Comparison of ENCODE assay signal across 18 mouse cellular contexts in genomic region chr10:25151172-25151800, GRCm38 (mm10).
DNase-seq lines count a peak whose midpoint lies in the region; ATAC-seq and TF ChIP-seq lines count a peak whose summit lies in the region.
"Had no signal": no experiment of that assay in that cellular context is flagged by ENCODE, and none has a peak within 500 bp of the region (broad histone marks: within the 10 kb centered on the region; RNA-seq: fewer than 3 reads in every experiment).

No protein-coding gene starts in this region.

- no peaks in the 10 kb centered on the region for H3K36me3 ChIP-seq in heart, embryonic 10.5 days
- H3K36me3 ChIP-seq: limb, embryonic 13.5 days had no signal

- WGBS in heart, embryonic 10.5 days = 81% methylated on average over 7 of the region's 7 CpGs

- no peaks in the 10 kb centered on the region for H3K9me3 ChIP-seq in heart, embryonic 10.5 days
- H3K9me3 ChIP-seq: limb, embryonic 13.5 days had no signal

- no peak overlapping the region for H3K4me3 ChIP-seq in heart, embryonic 10.5 days
- H3K4me3 ChIP-seq in layer of hippocampus, adult 2 months = no peak overlapping the region
- H3K4me3 ChIP-seq: limb, embryonic 13.5 days had no signal

- intact Hi-C loops in heart, postnatal 10 days (cut with DNase I) = no loop called here

- peak; percentile 55 for DNase-seq in heart, embryonic 10.5 days (ENCODE audit: low spot score)
- no peak for DNase-seq in heart, postnatal 10 days
- peak; percentile 46 to 49 for DNase-seq in right cerebral cortex, adult 2 months (ENCODE audit: low spot score in 2 of 2)
- DNase-seq in right cerebral cortex, postnatal 25 days = no peak
- peak; percentile 39 to 61 for DNase-seq in layer of hippocampus, adult 2 months (ENCODE audit: low spot score in 2 of 2)
- no peak for DNase-seq in spleen, adult 12 weeks (ENCODE audit: low spot score)
- no peak for DNase-seq in gastrocnemius, adult 8-10 months (ENCODE audit: low spot score in 2 of 2)
- DNase-seq: cerebellum, adult 18-20 months; gastrocnemius, postnatal 25 days; kidney, adult 8-10 months; kidney, postnatal 4 days; lung, postnatal 4 days; retina, postnatal 1 day had no signal

- no peak overlapping the region for H3K27ac ChIP-seq in heart, embryonic 10.5 days
- peak overlapping the region; percentile 69 for H3K27ac ChIP-seq in layer of hippocampus, adult 2 months
- H3K27ac ChIP-seq: hindbrain, embryonic 14.5 days; limb, embryonic 13.5 days had no signal

- H3K4me1 ChIP-seq in heart, embryonic 10.5 days = no peaks in the 10 kb centered on the region
- H3K4me1 ChIP-seq: limb, embryonic 13.5 days had no signal

- no peaks in the 10 kb centered on the region for H3K27me3 ChIP-seq in heart, embryonic 10.5 days (ENCODE audit: insufficient read depth, poor library complexity, severe bottlenecking)
- H3K27me3 ChIP-seq: limb, embryonic 13.5 days had no signal

- no peak for ATAC-seq in granulocyte monocyte progenitor cell, adult 5-6 weeks (replicated peaks; ENCODE audit: poor library complexity, severe bottlenecking)
- ATAC-seq: forebrain, embryonic 14.5 days; midbrain, embryonic 16.5 days had no signal

- TF ChIP-seq CTCF in layer of hippocampus, adult 2 months (conservative IDR thresholded peaks at IDR 0.05) = 0 out of 2 replicates have a peak, but pooled peaks have one; percentile 19

Comparison
In these comparisons a context has a peak if more than half of its experiments do, and no peak if none do; other contexts are left out.
1. DNase-seq: peak in heart, embryonic 10.5 days (single experiment), right cerebral cortex, adult 2 months (2 of 2) and layer of hippocampus, adult 2 months (2 of 2); none in heart, postnatal 10 days (0 of 2), right cerebral cortex, postnatal 25 days (single experiment), spleen, adult 12 weeks (single experiment) and gastrocnemius, adult 8-10 months (0 of 2).